Mouse (Mus musculus) left cerebral cortex, adult 9 months (tissue): Measurements from ENCODE around the gene Cyp2c23.

ENCODE experiments used
- DNase-seq, 2 experiments: peaks; one replicate each; pipeline ENCODE4 v3.0.0; 2022; ENCODE audit warnings: low spot score in 2 of 2

The Cyp2c23 gene

GRCm38 (mm10) chr19:43973711-43974110 lies 55.3 kb downstream of the Cyp2c23 start:
- DNase-seq: no peak

- DNase-seq: no peak
These were observed 56.9 kb downstream of the Cyp2c23 start for GRCm38 (mm10) chr19:43972129-43972528.

GRCm38 (mm10) chr19:43968436-43969026 lies 60.5 kb downstream of the Cyp2c23 start:
- no peak for DNase-seq

DNA sequence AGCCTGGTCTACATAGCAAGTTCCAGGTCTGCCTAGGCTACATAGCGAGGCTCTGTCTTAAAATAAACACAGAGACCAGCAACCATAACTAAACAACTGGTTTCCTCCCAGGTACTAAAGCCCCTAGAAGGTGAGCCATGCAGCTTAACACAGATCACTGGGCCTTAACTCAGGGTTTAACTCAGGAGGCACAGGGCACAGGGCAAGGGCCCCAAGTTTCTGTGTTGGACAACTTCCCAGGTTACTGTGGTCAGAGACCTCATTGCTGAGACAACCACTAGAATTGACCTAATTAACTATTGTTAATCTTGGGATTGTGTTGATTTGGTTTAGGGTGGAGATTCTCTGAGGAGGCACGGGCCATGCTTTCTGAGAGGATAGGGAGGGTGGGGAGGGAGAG lies 62.5 kb downstream of the Cyp2c23 start:
- DNase-seq: no peak

- DNase-seq: no peak
These were observed 63.4 kb downstream of the Cyp2c23 start for GRCm38 (mm10) chr19:43965496-43966085.

GRCm38 (mm10) chr19:43962795-43963194 lies 66.2 kb downstream of the Cyp2c23 start:
- no peak for DNase-seq

- DNase-seq: no peak
These were observed 67.8 kb downstream of the Cyp2c23 start for GRCm38 (mm10) chr19:43961185-43961584.

GRCm38 (mm10) chr19:43960014-43960413 lies 69.0 kb downstream of the Cyp2c23 start:
- DNase-seq: no peak

DNA sequence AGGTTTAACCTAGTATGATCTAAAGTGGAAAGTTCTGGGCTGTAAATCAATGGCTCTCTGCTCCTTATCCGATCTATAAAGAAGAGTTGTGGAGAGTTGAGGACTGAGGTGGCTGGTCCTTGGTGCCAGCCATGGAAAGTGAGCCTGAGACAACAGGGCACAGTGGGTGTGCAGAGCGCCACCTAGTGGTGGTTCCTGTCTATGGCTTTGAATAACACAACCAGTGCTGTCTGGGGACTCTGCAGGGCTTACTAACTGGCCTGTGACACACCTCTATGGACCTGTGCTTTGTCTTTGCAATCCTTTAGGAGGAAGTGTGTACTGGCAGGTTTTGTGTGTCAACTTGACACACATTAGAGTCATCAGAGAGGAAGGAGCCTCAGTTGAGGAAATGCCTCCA lies 69.8 kb downstream of the Cyp2c23 start:
- DNase-seq: peak in 1 of 2 experiments; percentile 68

DNA sequence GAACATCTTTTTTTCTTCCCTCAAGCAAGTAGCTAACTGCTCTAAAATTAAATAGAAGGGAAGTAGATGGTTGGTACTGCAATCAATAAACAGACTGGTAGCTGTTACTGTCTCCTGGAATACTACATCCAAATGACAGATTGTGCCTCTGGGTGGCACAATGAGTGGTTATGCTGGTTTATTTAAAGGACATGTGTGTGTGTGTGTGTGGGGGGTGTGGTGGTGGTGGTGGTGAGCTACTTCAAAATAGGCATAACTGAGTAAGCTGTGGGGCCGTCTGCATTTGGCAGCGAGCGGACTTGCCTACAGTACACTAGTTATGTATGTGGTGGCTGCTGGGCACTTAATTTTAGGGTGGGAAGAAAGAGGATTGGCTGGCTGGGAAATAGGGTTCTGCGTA lies 71.1 kb downstream of the Cyp2c23 start:
- DNase-seq: peak; percentile 54 to 72

DNA sequence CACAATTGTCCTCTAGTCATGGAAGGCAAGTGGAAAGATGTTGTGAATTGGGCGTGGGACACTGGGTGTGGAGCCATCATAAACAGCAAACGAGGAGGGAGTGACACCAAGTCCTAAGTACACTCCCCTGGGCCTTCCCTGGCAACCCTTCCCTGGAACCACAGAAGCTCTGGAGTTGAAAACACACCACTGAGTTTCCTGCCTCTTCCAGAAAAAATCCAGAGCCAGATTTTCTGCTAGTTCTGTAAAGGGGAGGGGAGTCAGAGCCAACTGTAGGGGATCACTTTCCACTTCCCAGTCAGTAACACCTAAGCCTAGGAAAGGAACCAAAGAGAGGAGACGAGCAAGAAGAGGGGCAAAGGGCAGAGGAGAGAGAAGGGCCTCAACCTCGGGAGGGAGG lies 71.6 kb downstream of the Cyp2c23 start:
- DNase-seq: no peak

- DNase-seq: no peak
These were observed 73.7 kb downstream of the Cyp2c23 start for GRCm38 (mm10) chr19:43955266-43955665.
